Mouse (Mus musculus) urinary bladder, postnatal 14 days (tissue): ENCODE data around the gene Trim11.

Experiments
- DNase-seq: peaks from one replicate; pipeline ENCODE4 v3.0.0; 2021; ENCODE audit warnings: low spot score

Gene Trim11

GRCm38 (mm10) chr11:58955868-58956257 is 22.0 kb upstream of the Trim11 start:
- no peak for DNase-seq

GRCm38 (mm10) chr11:58957226-58957914 is 20.5 kb upstream of the Trim11 start:
- no peak for DNase-seq

GRCm38 (mm10) chr11:58958536-58958935 is 19.4 kb upstream of the Trim11 start:
- no peak for DNase-seq

GRCm38 (mm10) chr11:58959186-58959825 is 18.6 kb upstream of the Trim11 start:
- DNase-seq, result no peak

- peak; percentile 78 for DNase-seq
These were observed 17.9 kb upstream of the Trim11 start for GRCm38 (mm10) chr11:58959921-58960465.

- DNase-seq, result no peak
These were observed 16.3 kb upstream of the Trim11 start for GRCm38 (mm10) chr11:58961364-58962177.

GRCm38 (mm10) chr11:58963543-58963942 is 14.3 kb upstream of the Trim11 start:
- no peak for DNase-seq

GRCm38 (mm10) chr11:58964216-58964615 is 13.7 kb upstream of the Trim11 start:
- no peak for DNase-seq

GRCm38 (mm10) chr11:58965001-58965760 is 12.7 kb upstream of the Trim11 start:
- no peak for DNase-seq

GRCm38 (mm10) chr11:58967346-58967745 is 10.5 kb upstream of the Trim11 start:
- DNase-seq, result no peak

GRCm38 (mm10) chr11:58968551-58968950 is 9.3 kb upstream of the Trim11 start:
- DNase-seq, result no peak

GRCm38 (mm10) chr11:58969027-58969426 is 8.9 kb upstream of the Trim11 start:
- no peak for DNase-seq

- no peak for DNase-seq
These were observed 8.2 kb upstream of the Trim11 start for GRCm38 (mm10) chr11:58969659-58970058.

GRCm38 (mm10) chr11:58970831-58971530 is 6.9 kb upstream of the Trim11 start:
- DNase-seq, result no peak

- DNase-seq, result no peak
These were observed 6.1 kb upstream of the Trim11 start for GRCm38 (mm10) chr11:58971796-58972195.

- DNase-seq, result no peak
These were observed 3.5 kb upstream of the Trim11 start for GRCm38 (mm10) chr11:58974414-58974813.

GRCm38 (mm10) chr11:58977150-58977549 is 743 bp upstream of the Trim11 start:
- DNase-seq, result no peak

GRCm38 (mm10) chr11:58977607-58978026 is 276 bp upstream of the Trim11 start:
- DNase-seq, result no peak

- DNase-seq, result no peak
These were observed 775 bp downstream of the Trim11 start for GRCm38 (mm10) chr11:58978706-58979030.

GRCm38 (mm10) chr11:58979183-58979582 is 1.3 kb downstream of the Trim11 start:
- no peak for DNase-seq

- peak; percentile 50 for DNase-seq
These were observed 1.8 kb downstream of the Trim11 start for GRCm38 (mm10) chr11:58979661-58980060.
